Mouse (Mus musculus) heart, embryonic 14.5 days (tissue): Measurements from ENCODE around the gene Lrriq3. TPM values are rescaled to one million over a fixed set of nuclear protein-coding genes. Genes with fewer than 3 reads are reported as not detected.
A peak's percentile ranks its signal among the peaks of the same experiment; 100 is the strongest.

Experiments used
- ATAC-seq: fragments of 200-750 bp; cut with Nextera tagmentation; 2 replicates; pipeline ENCODE4 v1.8.0; 2017; ENCODE audit warnings: low read depth, moderate TSS enrichment; ENCODE audit not compliant: insufficient number of reproducible peaks, insufficient read depth, low FRiP score
- H3K27ac ChIP-seq, 2 experiments: fragments of 200-500 bp in 1 of 2; fragments of 300-500 bp in 1 of 2; sonication (generic) in 1 of 2; replicated peaks in 1 of 2; 2 replicates each; pipeline ENCODE4 v1.5.1; 2012 to 2014; ENCODE audit warnings: low read depth in 2 of 2, low read length in 2 of 2, control low read depth in 1 of 2, mild to moderate bottlenecking in 1 of 2, mixed read lengths in 1 of 2; ENCODE audit not compliant: control insufficient read depth in 1 of 2, insufficient read depth in 1 of 2
- H3K27me3 ChIP-seq: fragments of 300-500 bp; sonication (generic); 2 replicates; pipeline ENCODE4 v1.6.1; 2014; ENCODE audit warnings: mild to moderate bottlenecking, low read length, control low read depth; ENCODE audit not compliant: control insufficient read depth, insufficient read depth
- H3K36me3 ChIP-seq: fragments of 300-500 bp; sonication (generic); 2 replicates; pipeline ENCODE4 v1.6.1; 2014; ENCODE audit warnings: mild to moderate bottlenecking, control low read depth, low read length, mixed read lengths; ENCODE audit not compliant: control insufficient read depth, insufficient read depth
- H3K4me1 ChIP-seq, 2 experiments: fragments of 200-500 bp in 1 of 2; fragments of 300-500 bp in 1 of 2; sonication (generic) in 1 of 2; 2 replicates each; pipeline ENCODE4 v1.6.1; 2012 to 2014; ENCODE audit warnings: low read length in 2 of 2, control low read depth in 1 of 2, mixed read lengths in 1 of 2; ENCODE audit not compliant: control insufficient read depth in 2 of 2, insufficient read depth in 2 of 2
- H3K4me2 ChIP-seq: fragments of 300-500 bp; sonication (generic); 2 replicates; pipeline ENCODE4 v1.6.1; 2014; ENCODE audit warnings: mild to moderate bottlenecking, low read length
- H3K4me3 ChIP-seq, 2 experiments: fragments of 200-500 bp in 1 of 2; fragments of 300-500 bp in 1 of 2; sonication (generic) in 1 of 2; 2 replicates each; pipeline ENCODE4 v1.5.1; 2012 to 2014; ENCODE audit warnings: low read length in 2 of 2, mild to moderate bottlenecking in 2 of 2, control low read depth in 1 of 2, low read depth in 1 of 2, moderate library complexity in 1 of 2; ENCODE audit not compliant: control insufficient read depth in 1 of 2, insufficient read depth in 1 of 2
- H3K9ac ChIP-seq: fragments of 300-500 bp; sonication (generic); 2 replicates; pipeline ENCODE4 v1.6.1; 2014; ENCODE audit warnings: mild to moderate bottlenecking, low read length
- H3K9me3 ChIP-seq: fragments of 300-500 bp; sonication (generic); 2 replicates; pipeline ENCODE4 v1.6.1; 2016; ENCODE audit warnings: low read length, control low read depth; ENCODE audit not compliant: control insufficient read depth
- WGBS: fragments of 180-500 bp; shearing (Covaris S2); extraction: QIAGEN DNeasy Blood & Tissue Kit; methylation state at CpG from one replicate; pipeline ENCODE4 v1.1.7; 2014; 5-methylcytosine and 5-hydroxymethylcytosine counted together
- polyA plus RNA-seq: library from polyadenylated mRNA; unstranded; fragments of >200 nt; fragmentation: Nextera tagmentation; extraction: Ambion mirVana; gene quantifications from 2 replicates; pipeline ENCODE4 v1.2.1, GENCODE M21; 2014

The Lrriq3 gene
- polyA plus RNA-seq, 1 experiment from 2014 or later: 0.54 TPM

GRCm38 (mm10) chr3:155161842-155162241 is 68.6 kb downstream of the Lrriq3 start:
- Histone ChIP-seq H3K27ac (no peak overlapping the region), H3K27me3 (no peaks in the 10 kb centered on the region), H3K36me3 (no peaks in the 10 kb centered on the region), H3K9ac (no peak overlapping the region), H3K4me2 (no peak overlapping the region), H3K4me1 (no peaks in the 10 kb centered on the region), H3K9me3 (0 out of 2 replicates have a peak, but pooled peaks cover 6% of the 10 kb centered on the region), H3K4me3 (no peak overlapping the region)
- ATAC-seq: no peak

- Histone ChIP-seq H3K4me3 (no peak overlapping the region), H3K4me1 (no peaks in the 10 kb centered on the region), H3K9me3 (no peaks in the 10 kb centered on the region), H3K27me3 (no peaks in the 10 kb centered on the region), H3K27ac (no peak overlapping the region), H3K36me3 (no peaks in the 10 kb centered on the region), H3K9ac (no peak overlapping the region), H3K4me2 (no peak overlapping the region)
- no peak for ATAC-seq
- 72% methylated on average over 3 of the region's 3 CpGs for WGBS
These were observed 87.2 kb downstream of the Lrriq3 start for GRCm38 (mm10) chr3:155180303-155180902.

- Histone ChIP-seq H3K9ac (no peak overlapping the region), H3K27ac (no peak overlapping the region), H3K4me1 (peaks cover 2 to 7% of the 10 kb centered on the region in 2 experiments; a peak in 1 of 4 replicates), H3K27me3 (no peaks in the 10 kb centered on the region), H3K36me3 (no peaks in the 10 kb centered on the region), H3K4me2 (no peak overlapping the region), H3K9me3 (no peaks in the 10 kb centered on the region), H3K4me3 (no peak overlapping the region)
- WGBS: 80% methylated on average over 2 of the region's 2 CpGs
- ATAC-seq: no peak
These were observed 93.2 kb downstream of the Lrriq3 start for GRCm38 (mm10) chr3:155186456-155186855.

- 25% methylated on average over 2 of the region's 2 CpGs for WGBS
- Histone ChIP-seq H3K4me3 (no peak overlapping the region), H3K4me1 (peaks cover 2 to 7% of the 10 kb centered on the region in 2 experiments; a peak in 1 of 4 replicates), H3K27ac (peak overlapping the region; percentile 32 to 50; a peak in 2 of 4 replicates), H3K4me2 (no peak overlapping the region), H3K9me3 (no peaks in the 10 kb centered on the region), H3K9ac (no peak overlapping the region), H3K27me3 (no peaks in the 10 kb centered on the region), H3K36me3 (no peaks in the 10 kb centered on the region)
- ATAC-seq: peak; percentile 85
These were observed 95.6 kb downstream of the Lrriq3 start for GRCm38 (mm10) chr3:155188857-155189256.

GRCm38 (mm10) chr3:155234919-155235318 is 141.7 kb downstream of the Lrriq3 start:
- no peak for ATAC-seq
- H3K4me1 ChIP-seq: no peaks in the 10 kb centered on the region
- no peaks in the 10 kb centered on the region for H3K27me3 ChIP-seq
- no peak overlapping the region for H3K27ac ChIP-seq
- no peaks in the 10 kb centered on the region for H3K36me3 ChIP-seq
- no peak overlapping the region for H3K9ac ChIP-seq
- no peak overlapping the region for H3K4me2 ChIP-seq
- no peaks in the 10 kb centered on the region for H3K9me3 ChIP-seq
- 3% methylated on average over 1 of the region's 1 CpGs for WGBS
- H3K4me3 ChIP-seq: no peak overlapping the region

DNA sequence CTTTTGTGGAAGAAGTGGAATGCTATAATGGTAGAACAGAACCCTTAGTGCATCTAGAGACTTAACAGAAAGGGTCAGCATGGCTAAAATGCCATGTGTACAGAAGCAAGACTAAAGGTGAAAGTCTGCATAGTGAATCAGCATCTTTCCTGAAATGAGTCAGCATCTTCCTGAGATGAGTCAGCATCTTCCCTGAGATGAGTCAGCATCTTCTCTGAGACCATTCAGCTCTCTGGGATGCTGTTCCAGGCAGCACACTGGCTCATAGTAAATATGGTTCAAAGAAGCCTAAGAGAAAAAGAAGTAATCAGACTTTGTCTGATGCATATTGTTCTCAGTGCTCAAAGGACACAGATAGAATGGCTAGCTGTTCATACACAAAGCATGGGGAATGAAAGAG is 142.3 kb downstream of the Lrriq3 start:
- no peaks in the 10 kb centered on the region for H3K4me1 ChIP-seq
- no peaks in the 10 kb centered on the region for H3K9me3 ChIP-seq
- no peak overlapping the region for H3K27ac ChIP-seq
- H3K36me3 ChIP-seq: no peaks in the 10 kb centered on the region
- no peak for ATAC-seq
- no peak overlapping the region for H3K9ac ChIP-seq
- no peaks in the 10 kb centered on the region for H3K27me3 ChIP-seq
- no peak overlapping the region for H3K4me2 ChIP-seq
- no peak overlapping the region for H3K4me3 ChIP-seq

Other genes starting within 250 kb of the Lrriq3 start
- 65.6 and 76.8 TPM in 2 replicates for gene Tnni3k, start 38.0 kb upstream of the Lrriq3 start, polyA plus RNA-seq
- 14.3 and 16.6 TPM in 2 replicates for gene Fpgt, start within 50 bp of the Lrriq3 start, polyA plus RNA-seq